Mouse (Mus musculus): ENCODE measurements at regions not wholly inside any gene's neighbourhood (a gene's known extent, or its start where the extent isn't known, plus 50 kb on each side); places are given as distances from the start of the nearest gene placed in this dataset.

DNA sequence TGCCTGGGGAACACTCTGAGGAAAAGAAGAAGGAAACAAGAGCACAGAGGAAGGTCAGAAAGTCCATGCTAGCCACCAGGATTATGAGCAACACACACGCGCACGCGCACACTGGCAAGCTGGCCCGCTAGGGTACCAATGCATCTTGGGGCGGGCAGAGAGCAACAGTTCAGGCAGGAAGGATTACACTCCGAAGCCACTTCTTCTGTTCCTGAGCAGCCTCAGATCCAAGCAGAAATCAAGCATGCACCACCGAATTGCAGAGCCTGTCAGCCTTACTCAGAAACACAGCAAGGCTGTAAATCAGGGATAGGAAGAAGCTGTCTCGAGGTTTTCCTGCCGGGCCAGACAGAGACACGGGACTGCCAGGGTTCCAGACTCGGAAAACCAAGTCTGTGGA is 615.8 kb upstream of the Adam5 start:
- TF ChIP-seq CTCF (IDR thresholded peaks at IDR 0.05; ENCODE audit: control insufficient read depth, insufficient read depth, insufficient read length), result no peak
- TF ChIP-seq MYOG (IDR thresholded peaks at IDR 0.05; ENCODE audit: control insufficient read depth, extremely low read depth, insufficient read length), result no peak
- no peak for TF ChIP-seq MYOD1 (IDR thresholded peaks at IDR 0.05; ENCODE audit: control insufficient read depth, insufficient read length, low read depth)
- TF ChIP-seq USF1 (IDR thresholded peaks at IDR 0.05; ENCODE audit: low read depth), result no peak
- TF ChIP-seq FOSL1 (IDR thresholded peaks at IDR 0.05; ENCODE audit: insufficient read depth, low read length, poor library complexity, severe bottlenecking), result no peak
- TF ChIP-seq MAX (IDR thresholded peaks at IDR 0.05), result no peak
- TF ChIP-seq CEBPB (IDR thresholded peaks at IDR 0.05; ENCODE audit: low read depth), result no peak

Data from C2C12 (cell line).